Mouse (Mus musculus): ENCODE measurements at regions not wholly inside any gene's neighbourhood (a gene's known extent, or its start where the extent isn't known, plus 50 kb on each side); places are given as distances from the start of the nearest gene placed in this dataset.
"Not testable (repeated sequence)": the region's sequence is repeated elsewhere in the genome, so short reads cannot be mapped to it uniquely, and the experiment has no call there.

DNA sequence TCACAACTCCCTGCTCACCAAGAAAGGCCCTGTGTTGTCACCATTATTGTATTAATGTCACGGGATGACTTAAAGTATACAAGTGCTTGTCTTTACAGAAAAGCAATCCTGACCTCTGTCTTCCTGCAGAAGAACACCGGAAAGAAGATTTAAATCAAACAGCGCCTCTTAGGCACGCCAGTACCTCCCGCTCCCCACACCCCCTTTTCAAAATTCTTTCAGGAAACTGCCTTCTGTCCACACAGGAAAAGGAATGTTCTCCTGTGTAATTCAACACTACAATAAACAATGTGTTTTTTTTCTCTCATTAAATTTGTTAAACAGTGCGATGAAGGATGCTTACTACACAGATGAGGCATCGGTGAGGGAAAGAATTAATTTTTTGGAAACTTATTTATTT, 112.6 kb upstream of the Stt3b start:
- no peak for DNase-seq (ENCODE audit: low spot score)

DNA sequence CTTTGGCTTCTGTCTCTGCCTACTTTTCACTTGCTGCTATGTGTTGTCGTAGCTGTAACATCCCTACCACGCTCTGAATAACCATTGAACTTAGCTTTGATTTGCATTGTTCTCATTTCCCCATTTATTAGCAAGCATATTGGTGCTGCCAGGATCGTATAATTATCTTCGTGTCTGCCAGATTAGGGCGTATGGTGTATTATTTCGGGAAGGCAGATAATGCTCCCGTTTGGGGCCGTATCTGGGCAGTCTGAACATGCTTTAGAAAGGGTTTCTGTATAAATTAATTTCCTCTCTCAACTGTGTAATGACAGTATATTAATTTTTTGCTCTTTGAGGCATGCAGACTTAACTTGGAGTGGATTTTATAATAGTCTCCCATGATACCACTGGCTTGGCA, 116.5 kb upstream of the Stt3b start:
- DNase-seq (ENCODE audit: low spot score) = no peak

DNA sequence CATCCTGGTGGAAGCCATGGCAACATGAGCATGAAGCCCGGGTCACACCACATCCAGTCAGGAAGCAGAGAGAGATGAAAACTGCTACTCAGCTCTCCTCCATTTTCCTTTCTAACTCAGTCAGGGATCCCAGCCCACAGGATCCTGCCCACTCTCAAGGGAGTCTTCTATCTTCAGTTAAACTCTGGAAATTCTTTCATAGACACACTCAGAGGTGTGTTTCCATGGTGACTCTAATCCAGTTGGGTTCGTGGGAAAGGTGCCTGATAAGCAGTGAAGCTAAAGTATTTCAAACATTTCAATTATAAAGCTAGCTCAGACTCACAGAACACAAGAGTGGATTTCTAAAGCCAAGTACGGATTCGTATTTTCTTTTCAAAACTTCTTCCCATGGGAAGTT, 120.0 kb upstream of the Stt3b start:
- no peak for DNase-seq (ENCODE audit: low spot score)

DNA sequence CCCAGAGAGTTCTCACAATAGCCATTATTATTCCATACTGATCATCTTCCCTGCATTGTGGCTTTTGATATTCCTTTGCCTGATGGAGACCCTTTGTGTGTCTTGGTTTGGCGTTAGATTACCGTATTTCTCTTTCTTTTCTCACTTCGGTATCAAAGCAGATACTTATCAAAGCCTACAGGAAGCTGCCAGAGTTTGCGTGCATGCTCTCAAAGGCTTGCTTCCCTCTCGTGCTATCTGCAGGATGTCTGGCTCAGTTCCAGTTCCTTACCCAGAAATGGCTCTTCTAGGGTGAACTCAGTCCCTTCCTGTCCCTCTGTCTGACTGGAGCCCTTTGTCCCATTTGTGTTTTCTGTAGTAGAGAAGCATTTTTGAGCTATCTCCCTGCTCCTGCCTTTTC, 124.5 kb upstream of the Stt3b start:
- peak; percentile 76 for DNase-seq (ENCODE audit: low spot score)

DNA sequence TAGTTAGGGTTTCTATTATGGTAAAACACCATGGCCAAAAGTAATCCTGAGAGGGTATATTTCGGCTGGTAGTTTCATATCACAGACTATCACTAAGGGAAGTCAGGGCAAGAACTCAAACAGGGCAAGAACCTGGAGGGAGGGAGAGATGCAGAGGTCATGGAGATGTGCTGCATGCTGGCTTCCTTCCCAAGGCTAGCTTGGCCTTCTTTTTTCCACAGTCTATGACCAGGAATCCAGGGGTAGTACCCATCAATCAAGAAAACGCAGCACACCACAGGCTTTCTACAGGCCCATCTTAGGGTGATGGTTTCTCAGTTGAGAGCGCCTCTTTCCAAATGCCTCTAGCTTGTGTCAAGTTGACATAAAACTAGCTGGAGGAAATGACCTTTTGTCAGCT, 126.1 kb upstream of the Stt3b start:
- no peak for DNase-seq (ENCODE audit: low spot score)

DNA sequence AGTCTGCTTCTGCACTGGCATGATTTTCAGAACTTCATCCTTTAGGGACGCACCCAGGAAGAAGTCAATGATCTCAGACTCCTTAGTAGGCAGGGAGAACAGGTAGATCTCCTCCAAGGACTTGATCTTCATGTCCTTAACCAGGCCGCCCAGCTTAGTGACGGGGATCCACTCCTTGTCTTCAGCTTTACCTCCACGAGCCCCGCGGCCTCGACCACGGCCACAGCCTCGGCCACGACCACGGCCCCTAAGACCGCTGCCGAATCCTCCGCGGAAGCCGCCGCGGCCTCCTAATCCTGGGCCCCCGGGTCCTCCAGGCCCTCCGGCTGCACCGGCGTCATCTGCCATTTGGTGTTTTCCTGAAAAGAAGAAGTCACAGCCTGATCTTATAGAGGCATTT, 128.0 kb upstream of the Stt3b start:
- DNase-seq (ENCODE audit: low spot score) = not testable (repeated sequence)

DNA sequence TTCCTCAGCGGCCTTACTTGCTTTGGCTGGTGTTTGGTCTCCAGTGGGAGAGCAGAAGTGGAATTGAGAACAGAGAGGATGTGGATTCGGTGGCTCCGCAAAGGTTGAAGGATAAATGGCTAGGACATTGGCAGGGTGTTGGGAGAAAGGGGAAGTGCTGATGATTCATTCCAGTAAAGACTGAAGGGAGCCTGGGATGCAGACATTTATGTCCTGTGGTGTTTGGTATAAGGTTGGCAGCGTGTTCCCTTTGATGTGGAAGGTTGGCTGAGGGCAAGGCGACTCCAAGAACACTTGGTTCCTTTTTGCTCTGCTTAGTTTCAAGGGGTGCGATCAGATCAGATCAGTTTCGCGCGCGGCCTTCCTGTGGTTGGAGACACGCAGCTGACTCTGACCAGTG, 136.5 kb upstream of the Stt3b start:
- DNase-seq (ENCODE audit: low spot score) = no peak

DNA sequence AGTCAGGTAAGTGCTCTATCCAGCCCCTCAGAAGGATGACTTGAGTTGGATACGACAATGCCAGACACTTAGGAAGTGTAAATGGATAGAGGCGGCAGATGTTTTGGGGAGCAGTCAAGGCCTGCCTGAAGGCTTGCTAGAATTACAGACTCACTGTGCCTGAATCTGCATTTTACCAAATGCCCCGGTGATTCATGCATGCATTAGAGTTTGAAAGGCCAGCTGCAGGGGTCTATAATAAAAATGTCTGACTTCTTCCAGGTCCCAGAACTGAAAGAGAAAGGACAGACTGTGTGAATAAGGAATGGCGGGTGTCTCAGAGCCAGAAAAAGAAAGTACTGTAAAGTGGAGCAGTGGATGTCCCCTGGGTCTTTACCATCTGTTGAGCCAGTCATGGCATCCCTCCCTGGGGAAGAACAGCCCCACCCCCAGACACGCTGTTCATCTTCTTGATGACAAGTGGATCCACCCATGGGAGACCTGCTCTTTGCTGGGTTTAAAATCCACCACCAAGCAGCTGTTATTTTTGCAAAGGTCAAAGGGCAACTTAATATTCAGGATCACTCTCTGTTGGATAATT, 140.6 kb upstream of the Stt3b start:
- DNase-seq (ENCODE audit: low spot score) = no peak

DNA sequence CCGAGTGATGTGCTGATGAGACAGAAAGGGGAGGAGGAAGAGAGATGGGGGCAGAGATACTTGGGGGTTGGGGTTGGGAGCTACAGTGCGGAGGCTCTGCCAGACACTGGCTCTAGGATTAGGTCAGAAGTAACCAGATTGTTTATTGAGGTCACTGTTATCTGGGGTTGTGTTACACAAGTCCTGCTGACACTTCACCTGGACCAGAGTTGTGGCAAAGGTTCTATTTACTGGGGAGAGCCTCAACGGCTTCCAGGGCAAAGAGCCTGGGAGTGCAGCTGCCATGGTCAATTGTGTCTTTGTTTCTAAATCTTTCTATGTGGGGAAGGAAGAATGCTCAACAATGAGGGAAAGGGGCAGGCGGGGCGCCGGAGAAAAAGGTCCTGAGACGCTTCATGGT, 144.6 kb upstream of the Stt3b start:
- DNase-seq (ENCODE audit: low spot score) = no peak

DNA sequence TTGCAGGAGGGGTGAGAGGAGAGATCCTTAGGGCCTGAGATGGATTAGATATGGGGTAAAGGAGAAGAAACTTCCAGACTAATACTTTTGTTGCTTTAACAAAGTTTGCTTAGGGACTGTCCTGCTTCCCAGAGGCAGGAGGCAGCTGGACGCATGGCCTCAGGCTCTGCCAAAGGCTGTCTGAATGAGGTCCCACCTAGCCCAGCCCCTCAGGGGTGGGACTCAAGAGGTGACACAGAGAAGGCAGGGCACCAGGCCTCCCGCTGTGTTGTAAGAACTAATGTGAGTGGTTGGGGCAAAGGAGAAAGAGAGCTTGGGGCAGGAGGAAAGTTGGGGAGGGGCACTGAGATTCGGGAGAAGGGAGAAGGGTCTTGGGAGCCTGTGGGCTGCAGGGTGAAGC, 145.9 kb upstream of the Stt3b start:
- DNase-seq (ENCODE audit: low spot score) = no peak

DNA sequence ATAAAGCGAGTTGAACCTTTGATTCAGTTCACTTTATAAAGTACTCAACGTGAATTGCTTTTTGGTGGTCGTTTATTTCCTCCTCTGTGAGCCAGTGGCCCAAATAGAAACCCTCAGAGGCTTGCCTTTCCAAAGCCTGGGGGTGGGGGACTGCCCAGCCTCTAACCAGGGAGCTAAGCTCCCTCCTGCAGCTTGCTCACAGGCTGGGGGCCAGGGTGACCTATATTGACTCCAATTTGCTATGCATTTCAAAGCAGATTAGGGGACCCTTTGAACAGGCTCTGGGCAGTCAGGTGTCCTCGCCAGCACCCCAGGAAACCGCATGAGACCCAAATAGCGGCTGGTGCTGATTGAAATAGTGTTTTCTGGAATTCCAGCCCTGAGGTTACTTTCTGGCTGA, 146.4 kb upstream of the Stt3b start:
- no peak for DNase-seq (ENCODE audit: low spot score)

DNA sequence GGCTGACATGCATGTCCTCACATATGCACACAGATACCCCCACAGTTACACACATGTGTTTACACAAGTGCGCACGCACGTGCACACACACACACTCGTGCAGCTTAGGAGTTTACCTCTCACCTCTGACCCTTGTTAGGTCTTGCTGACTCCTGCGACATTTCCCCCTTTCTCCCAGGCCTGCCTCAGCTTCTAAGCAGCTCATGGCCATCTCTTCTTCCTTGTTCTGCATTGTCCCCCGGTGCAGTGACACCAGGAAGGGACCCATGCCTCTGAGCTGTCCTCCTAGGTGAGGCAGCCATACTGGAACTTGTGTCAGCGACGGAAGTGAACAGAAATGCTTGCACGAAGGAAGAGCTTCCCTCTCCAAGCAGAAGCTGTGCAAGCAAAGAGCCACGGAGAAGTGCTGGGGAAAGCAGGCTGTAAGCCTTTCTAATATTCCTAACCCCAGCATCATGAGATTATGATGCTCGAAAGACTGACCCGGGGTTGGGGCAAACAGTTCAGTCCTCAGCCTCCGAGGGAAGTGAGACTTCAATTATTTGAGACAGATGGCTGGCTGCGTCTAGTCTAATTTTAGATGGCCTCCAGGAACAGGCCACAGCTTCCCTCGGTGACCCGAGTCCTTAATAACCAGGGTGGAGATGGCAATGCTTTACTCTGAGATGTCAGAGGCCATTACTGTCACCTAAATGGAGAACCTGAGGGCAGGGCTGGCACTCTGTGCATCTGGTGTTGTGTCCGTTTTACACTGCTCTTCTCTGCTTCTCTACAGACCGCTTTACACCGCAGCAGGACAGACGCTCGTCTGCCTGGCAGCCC, 147.9 kb upstream of the Stt3b start:
- no peak for DNase-seq (ENCODE audit: low spot score)

DNA sequence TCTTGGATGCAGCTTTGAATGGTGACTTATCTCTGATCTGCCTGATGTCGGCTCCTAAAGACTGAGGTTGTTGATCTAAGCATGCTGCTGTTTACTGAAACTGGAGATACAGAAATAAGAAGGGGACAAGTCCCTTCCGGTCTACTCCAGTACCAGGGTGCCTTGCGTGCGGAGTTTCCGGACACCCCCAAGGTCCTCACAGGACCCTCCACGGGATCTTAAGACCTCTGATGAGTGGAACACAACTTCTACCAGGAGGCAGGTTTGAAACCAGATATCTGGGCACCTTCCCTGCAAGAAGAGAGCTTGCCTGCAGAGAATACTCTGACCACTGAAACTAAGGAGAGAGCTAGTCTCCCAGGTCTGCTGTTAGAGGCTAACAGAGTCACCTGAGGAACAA, 148.9 kb upstream of the Stt3b start:
- not testable (repeated sequence) for DNase-seq (ENCODE audit: low spot score)

DNA sequence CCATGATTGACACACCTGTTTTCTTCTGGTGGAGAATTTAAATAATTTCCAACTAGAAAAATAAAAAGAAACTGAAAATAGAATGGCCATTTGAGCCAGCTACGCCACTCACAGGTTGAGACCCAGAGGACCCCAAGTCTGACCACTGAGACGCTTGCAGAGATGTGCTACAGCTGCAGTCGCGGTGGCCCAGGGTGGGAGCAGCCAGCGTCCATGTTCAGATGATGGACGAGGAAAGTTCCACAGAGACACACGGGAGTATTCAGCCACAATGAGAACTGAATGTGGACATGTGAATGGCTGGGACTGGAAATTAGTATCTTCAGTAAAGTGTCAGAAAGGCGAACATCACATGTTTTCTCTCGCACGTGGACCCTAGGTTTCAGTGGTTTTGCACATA, 155.1 kb upstream of the Stt3b start:
- DNase-seq (ENCODE audit: low spot score) = no peak

DNA sequence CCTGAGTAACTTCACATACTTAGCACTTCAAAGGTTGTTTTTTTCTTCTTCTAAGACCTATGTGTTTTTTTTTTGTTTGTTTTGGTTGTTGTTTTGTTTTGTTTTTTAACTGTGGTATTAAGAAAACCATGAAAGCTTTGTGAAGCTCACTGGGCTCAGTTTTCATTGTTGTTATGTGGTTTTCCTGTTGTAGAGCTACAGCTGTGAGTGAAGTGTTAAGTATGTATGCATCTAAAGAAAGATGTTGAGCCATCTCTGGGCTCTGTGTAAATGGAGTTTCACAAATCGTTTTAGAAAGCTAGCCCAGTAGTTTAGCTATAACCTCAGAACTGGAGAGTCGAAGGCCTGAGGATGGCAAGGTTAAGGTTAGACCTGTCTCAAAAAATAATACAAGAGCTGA, 158.4 kb upstream of the Stt3b start:
- DNase-seq (ENCODE audit: low spot score) = peak; percentile 29

DNA sequence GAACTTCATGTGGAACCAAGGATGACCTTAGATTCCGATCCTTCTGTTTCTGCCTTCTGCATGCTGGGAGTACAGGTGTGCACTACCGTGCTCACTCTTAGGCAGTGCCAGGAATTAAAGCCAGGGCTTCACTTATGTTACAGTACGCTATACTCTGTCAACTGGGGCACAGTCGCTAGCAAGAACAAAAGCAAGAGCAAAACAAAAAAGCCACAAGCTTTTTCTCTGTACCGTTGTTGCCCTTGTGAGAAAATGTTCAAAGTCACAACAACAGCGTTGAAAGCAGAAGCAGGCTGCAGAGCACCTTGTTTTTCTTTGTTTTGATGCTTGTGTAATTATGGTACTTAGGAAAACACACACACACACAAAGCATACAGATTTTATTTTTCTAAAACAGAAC, 161.4 kb upstream of the Stt3b start:
- peak; percentile 64 for DNase-seq (ENCODE audit: low spot score)

DNA sequence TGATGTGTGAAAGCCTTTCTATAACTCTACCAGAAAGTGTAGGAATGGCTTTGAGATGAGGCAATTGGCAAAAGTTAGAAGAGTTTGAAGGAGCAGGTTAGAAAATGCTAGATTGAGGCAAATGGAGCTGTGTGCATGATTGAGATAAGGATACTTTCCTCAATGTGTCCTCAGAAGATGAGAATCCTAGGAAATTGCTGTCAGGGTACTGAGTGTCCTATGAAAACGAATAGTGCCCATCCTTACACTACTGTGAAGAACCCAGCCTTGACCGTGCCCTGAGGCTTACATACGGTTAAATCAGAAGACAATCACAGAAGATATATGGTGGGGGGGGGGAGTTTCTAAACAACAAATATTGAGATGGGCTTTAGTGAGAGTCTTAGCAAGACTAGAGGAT, 162.8 kb upstream of the Stt3b start:
- no peak for DNase-seq (ENCODE audit: low spot score)

DNA sequence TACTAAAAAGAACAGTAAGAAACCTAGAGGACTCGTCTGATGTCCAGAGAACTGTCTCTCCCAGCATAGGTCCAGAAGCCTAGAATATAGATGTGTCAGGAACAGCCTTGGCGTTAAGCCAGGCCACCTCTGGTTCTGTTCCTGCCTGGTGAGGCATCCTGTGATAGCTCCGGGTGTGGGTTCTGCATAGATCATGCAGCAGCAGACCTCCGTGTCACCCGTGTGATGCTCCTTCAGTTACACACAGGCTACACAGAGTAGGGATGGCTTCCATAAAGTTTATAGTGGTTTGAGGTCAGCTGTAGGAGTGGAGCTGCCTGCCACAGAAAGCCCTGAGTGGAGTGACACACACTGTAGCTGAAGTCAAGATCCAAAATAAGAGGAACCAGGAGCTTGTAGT, 163.6 kb upstream of the Stt3b start:
- peak; percentile 25 for DNase-seq (ENCODE audit: low spot score)

DNA sequence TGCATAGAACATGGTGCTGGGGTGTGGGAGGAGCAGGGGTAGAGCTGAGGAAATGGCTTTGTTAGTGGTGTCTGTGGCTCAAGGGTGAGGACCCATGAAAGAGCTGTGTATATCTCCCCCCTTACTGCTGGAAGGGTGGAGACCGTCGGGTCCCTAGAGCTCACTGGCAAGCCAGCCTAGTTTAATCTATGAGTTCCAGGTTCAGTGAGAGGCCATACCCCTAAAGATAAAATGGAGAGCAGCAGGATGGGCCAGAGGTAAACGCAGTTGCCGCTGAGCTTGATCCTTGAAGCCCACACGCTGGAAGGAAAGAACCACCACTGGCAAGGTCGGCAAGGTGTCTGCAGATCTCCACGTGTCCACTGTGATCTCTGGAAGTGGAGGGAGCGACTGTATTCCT, 164.1 kb upstream of the Stt3b start:
- no peak for DNase-seq (ENCODE audit: low spot score)

DNA sequence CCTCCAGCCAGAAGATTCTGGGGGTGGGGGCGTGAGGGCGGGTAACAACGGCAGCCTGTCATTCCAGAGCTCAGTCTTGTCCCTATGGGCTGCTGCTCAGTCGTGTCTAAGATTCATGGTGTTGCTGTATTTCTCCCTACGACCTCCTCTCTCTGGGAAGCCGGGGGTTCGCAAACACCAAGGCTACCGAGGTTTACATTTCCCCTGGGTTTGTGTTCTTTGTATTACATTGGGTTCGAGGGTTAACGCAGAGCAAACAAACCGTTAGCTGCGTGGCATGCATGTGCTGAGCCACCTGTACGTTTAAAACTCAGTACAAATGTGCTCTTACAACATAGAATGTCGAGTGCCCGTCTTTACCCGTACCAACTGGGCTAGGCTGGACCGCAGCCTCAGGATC, 166.0 kb upstream of the Stt3b start:
- DNase-seq (ENCODE audit: low spot score) = no peak

DNA sequence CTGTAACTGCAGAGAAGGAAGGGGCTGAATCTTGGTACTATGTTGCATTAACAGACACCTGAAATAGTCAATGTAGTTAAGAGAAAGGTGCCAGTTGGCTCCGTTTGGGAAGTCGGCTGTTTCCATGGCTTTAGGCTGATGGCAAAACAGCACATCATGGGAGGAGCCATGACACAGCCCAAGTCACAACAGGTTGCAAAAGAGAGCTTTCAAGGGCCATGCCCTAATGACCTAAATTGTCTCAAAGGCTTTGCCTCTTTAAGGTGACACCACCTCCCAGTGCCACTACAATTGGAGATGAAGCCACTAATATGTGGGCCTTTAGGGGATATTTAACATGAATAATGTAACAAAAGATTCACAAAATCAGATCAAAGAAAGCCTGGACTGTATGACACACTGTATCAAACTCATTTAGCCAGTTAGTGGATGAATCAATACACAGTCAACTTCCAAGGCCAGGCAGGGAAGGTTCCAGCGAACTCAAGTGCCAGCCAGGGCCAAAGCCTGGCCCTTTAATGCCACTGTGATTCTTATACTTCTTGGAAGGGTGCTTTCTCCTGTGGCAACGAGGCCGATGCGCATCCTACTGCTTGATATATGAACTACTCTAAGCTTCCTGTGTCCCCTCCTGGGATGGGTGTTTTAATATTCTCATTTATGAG, 167.5 kb upstream of the Stt3b start:
- DNase-seq (ENCODE audit: low spot score) = no peak

DNA sequence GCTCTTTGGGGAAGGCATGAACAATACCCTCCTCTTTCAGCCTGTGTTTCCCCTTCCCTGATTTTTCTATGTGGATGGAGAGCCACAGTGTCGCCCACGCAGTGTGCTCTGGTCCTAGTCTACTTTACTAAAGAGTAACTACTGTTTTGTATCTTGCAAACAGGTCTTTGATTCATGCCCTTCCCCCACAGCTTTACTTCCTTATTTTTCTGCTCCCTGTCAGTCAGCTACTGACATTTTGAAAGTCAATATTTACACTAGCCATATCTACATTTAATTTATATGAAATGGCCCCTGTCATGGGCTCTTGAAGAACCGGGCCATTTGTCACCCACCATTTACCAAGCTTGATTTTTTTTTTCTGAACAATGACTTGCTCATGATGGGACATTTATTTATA, 168.7 kb upstream of the Stt3b start:
- no peak for DNase-seq (ENCODE audit: low spot score)

DNA sequence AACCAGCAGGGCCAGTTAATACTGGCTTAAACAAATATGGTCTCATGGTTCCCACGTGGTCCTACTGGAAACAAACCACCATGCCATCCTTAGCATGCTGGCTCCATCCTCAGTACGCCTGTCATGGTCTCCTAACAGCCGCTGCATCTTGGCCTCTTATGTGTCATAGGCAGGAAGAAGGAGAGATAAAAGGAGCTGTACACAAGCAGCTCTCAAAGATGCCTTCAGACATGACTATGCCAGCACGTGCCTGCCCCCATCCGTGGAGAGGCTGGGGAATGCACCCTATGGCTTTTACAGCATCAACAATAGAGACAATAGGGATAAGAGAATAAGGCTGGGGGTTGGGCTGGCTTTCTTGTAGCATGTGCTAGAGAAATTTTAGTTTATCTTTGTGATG, 171.0 kb upstream of the Stt3b start:
- peak; percentile 77 for DNase-seq (ENCODE audit: low spot score)

DNA sequence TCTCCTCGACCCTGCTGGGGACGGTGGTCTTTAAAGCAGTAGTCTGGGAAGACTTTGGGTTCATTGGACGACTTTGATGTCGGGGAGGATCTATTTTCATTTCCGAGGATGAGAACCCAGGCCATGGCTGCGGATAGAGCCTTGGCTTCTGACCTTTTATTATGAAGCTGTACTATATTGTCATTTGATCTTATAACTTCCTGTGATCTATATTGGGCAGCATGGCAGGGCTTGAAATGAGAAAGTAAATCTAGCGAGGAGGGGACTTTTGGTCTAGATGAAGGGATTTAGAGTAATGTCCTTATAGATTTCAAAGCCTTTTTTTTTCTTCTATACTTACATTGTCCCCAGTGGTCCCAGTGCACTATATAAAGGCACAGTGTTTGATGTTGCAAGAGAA, 172.8 kb upstream of the Stt3b start:
- DNase-seq (ENCODE audit: low spot score) = no peak

Data from T-cell, adult 2 months (primary cell).